Mouse (Mus musculus) heart, embryonic 11.5 days (tissue): ENCODE measurements around the gene Mapk8ip1. TPM values are rescaled to one million over a fixed set of nuclear protein-coding genes. Genes with fewer than 3 reads are reported as not detected.

Source experiments
- ATAC-seq: fragments of 200-750 bp; cut with Nextera tagmentation; replicated peaks from 2 replicates; pipeline ENCODE4 v1.8.0; 2017; ENCODE audit warnings: moderate library complexity; ENCODE audit not compliant: insufficient number of reproducible peaks, low FRiP score, low TSS enrichment
- H3K27ac ChIP-seq: fragments of 300-500 bp; sonication (generic); 2 replicates; pipeline ENCODE4 v1.5.1; 2014; ENCODE audit warnings: mild to moderate bottlenecking, low read depth, low read length
- H3K27me3 ChIP-seq: fragments of 300-500 bp; sonication (generic); 2 replicates; pipeline ENCODE4 v1.6.1; 2014; ENCODE audit warnings: mild to moderate bottlenecking, low read length, mixed read lengths; ENCODE audit not compliant: control insufficient read depth, insufficient read depth
- H3K36me3 ChIP-seq: fragments of 300-500 bp; sonication (generic); 2 replicates; pipeline ENCODE4 v1.6.1; 2014; ENCODE audit warnings: mild to moderate bottlenecking, low read length, moderate library complexity, mixed read lengths; ENCODE audit not compliant: control insufficient read depth, insufficient read depth
- H3K4me1 ChIP-seq: fragments of 300-500 bp; sonication (generic); 2 replicates; pipeline ENCODE4 v1.6.1; 2014; ENCODE audit warnings: low read length; ENCODE audit not compliant: control insufficient read depth, insufficient read depth
- H3K4me2 ChIP-seq: fragments of 300-500 bp; sonication (generic); 2 replicates; pipeline ENCODE4 v1.6.1; 2014; ENCODE audit warnings: mild to moderate bottlenecking, moderate library complexity
- H3K4me3 ChIP-seq: fragments of 300-500 bp; sonication (generic); 2 replicates; pipeline ENCODE4 v1.5.1; 2014; ENCODE audit warnings: low read depth, low read length
- H3K9ac ChIP-seq: fragments of 300-500 bp; sonication (generic); 2 replicates; pipeline ENCODE4 v1.6.1; 2014; ENCODE audit warnings: mild to moderate bottlenecking, low read depth, low read length, moderate library complexity
- H3K9me3 ChIP-seq: fragments of 300-500 bp; sonication (generic); replicated peaks from 2 replicates; pipeline ENCODE4 v1.6.1; 2016; ENCODE audit warnings: low read length; ENCODE audit not compliant: control insufficient read depth
- WGBS: fragments of 180-500 bp; shearing (Covaris S2); extraction: QIAGEN DNeasy Blood & Tissue Kit; methylation state at CpG from one replicate; pipeline ENCODE4 v1.1.7; 2014; ENCODE audit not compliant: insufficient replicate concordance; 5-methylcytosine and 5-hydroxymethylcytosine counted together
- polyA plus RNA-seq: library from polyadenylated mRNA; unstranded; fragments of >200 nt; fragmentation: Nextera tagmentation; extraction: Ambion mirVana; gene quantifications from 2 replicates; pipeline ENCODE4 v1.2.1, GENCODE M21; 2014

Gene Mapk8ip1
- polyA plus RNA-seq, 1 experiment from 2014 or later, result 2.7 TPM

DNA sequence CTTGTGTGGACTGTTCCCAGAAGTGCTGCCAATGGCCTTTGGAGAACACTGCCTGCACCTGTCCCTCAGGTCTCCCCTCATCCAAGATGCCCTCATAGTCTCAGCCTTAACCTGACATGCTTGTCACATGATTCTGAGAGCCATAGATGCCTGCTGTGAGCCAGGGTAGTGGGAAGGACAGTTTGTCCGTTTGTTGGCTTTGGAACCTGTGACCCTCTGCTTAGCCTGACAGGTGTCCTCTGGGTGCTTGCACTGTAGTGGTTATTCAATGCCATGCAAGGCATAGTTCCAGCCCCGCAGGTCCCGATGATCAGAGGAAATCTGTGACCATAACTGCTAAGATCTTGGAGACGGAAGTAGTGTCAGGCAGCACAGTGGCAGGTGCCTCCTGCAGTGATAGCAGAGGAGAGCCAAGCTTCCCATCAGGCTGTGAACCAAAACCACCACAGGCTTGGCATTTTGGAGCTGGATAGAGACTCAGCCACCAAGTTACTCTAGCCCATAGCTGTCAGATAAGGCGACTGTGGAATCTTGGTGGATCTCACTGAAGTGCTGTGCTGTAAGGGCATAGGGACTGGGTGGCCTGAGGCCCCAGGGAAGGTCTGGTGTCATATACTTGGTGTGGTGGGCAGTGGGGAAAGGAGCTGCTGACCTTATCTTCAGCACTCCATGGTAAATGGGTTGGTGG, 19.0 kb downstream of the Mapk8ip1 start, which contains the start of gene 1700029I15Rik:
Gene 1700029I15Rik (plus strand): TSS at position 638 of the 688 bp plus-strand sequence.
- Histone ChIP-seq H3K9me3 (no peaks in the 10 kb centered on the region), H3K36me3 (peaks cover 6% of the 10 kb centered on the region; the same call in 1 of the 2 replicates), H3K4me3 (no peak within 1 kb of the TSS), H3K4me2 (no peak within 1 kb of the TSS), H3K9ac (no peak within 1 kb of the TSS), H3K27ac (no peak within 1 kb of the TSS), H3K27me3 (peaks cover 3% of the 10 kb centered on the region; the same call in 1 of the 2 replicates), H3K4me1 (no peaks in the 10 kb centered on the region)
- no peak for ATAC-seq
- 80% methylated on average over 5 of the region's 5 CpGs for WGBS

DNA sequence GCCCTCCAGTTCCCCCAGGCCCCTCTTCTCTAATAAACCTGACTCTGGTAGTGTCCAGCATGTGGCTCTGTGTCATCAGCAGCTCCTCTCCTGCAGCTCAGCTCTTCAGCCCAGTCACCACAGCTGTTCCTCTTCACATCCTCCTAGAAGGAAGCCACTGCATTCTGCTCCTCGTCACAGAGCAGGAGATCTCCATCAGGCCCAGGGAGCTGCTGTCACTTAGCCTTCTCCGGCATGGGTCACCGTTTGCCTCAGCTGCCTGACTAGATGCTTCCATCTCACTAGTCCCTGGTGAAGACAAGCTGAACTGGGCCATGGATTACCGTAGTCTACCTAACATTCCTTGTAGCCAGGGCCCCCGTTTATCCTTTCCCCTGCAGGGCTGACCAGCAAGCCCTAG, 19.9 kb downstream of the Mapk8ip1 start:
- H3K4me2 ChIP-seq, result no peak overlapping the region
- 78% methylated on average over 5 of the region's 5 CpGs for WGBS
- no peaks in the 10 kb centered on the region for H3K27me3 ChIP-seq
- H3K9me3 ChIP-seq, result no peaks in the 10 kb centered on the region
- peaks cover 6% of the 10 kb centered on the region; the same call in 1 of the 2 replicates for H3K36me3 ChIP-seq
- H3K9ac ChIP-seq, result no peak overlapping the region
- ATAC-seq, result no peak
- peaks cover 4% of the 10 kb centered on the region; the same call in 1 of the 2 replicates for H3K4me1 ChIP-seq
- no peak overlapping the region for H3K27ac ChIP-seq
- H3K4me3 ChIP-seq, result no peak overlapping the region

DNA sequence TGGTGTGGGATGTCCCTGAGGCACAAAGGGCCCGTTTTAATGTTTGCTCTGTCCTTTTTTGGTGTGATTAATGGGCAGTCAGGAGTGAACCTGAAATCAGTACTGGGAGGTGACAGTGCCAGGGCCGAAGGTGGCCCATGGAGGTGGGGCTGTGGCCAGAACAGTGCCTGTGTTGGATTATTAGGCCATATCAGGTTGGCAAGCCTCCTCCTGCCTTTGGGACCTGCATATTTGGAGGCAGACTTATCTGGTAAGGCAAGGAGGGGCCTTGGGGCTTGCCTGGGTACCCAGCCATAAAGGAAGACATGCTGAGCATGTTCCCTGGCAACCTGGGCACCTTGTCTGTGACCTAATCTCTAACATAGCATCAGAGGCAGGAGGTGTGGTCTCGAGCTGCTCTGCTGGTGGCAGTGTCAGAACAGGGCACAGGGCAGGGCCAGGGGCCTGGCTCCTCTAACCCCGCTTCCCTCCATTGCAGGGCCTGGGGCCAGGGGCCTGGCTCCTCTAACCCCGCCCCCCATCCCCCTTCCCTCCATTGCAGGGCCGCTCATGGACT, 20.5 kb downstream of the Mapk8ip1 start:
- H3K9me3 ChIP-seq, result no peaks in the 10 kb centered on the region
- no peaks in the 10 kb centered on the region for H3K27me3 ChIP-seq
- peaks cover 6% of the 10 kb centered on the region; the same call in 1 of the 2 replicates for H3K36me3 ChIP-seq
- ATAC-seq, result no peak
- peaks cover 9% of the 10 kb centered on the region; the same call in 1 of the 2 replicates for H3K4me1 ChIP-seq
- no peak overlapping the region for H3K27ac ChIP-seq
- no peak overlapping the region for H3K4me2 ChIP-seq
- 75% methylated on average over 6 of the region's 6 CpGs for WGBS
- no peak overlapping the region for H3K4me3 ChIP-seq
- no peak overlapping the region for H3K9ac ChIP-seq

DNA sequence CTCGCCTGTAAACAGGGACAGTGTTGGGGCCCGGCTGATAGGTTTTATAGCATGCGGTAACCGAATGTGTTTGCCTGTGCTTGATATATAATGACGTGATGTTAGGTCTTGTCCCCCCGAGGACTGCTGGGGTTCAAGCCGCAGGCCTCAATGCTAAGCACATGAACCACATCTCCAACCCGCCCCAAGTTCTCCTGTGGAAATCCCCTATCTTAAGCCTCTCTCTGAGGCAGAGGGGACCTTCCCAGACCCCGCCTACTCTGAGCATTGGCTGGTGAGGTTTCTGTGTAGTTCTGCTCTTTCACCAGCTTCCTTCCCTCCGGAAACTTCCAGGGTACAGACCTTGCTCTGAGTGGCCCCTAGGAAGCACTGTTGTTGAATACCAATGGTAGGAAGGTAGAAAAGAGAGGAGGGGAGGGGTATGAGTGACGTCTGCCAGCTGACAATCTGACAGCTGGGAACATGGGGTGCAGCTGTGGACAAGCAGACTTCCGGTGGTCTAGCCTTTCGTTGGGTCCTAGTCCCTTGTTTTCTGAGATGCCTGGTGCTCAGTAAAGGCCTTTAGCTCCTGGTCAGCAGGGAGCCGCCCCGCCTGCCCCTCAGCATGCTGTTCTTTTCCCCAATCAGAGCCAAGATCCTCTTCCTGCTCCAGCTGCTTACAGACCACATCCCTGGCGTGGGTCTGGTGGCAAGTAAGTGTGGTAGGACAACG, 21.1 kb downstream of the Mapk8ip1 start:
- 77% methylated on average over 17 of the region's 17 CpGs for WGBS
- no peak overlapping the region for H3K4me2 ChIP-seq
- ATAC-seq, result no peak
- no peak overlapping the region for H3K4me3 ChIP-seq
- peaks cover 9% of the 10 kb centered on the region; the same call in 1 of the 2 replicates for H3K4me1 ChIP-seq
- no peak overlapping the region for H3K27ac ChIP-seq
- no peaks in the 10 kb centered on the region for H3K27me3 ChIP-seq
- peaks cover 6% of the 10 kb centered on the region; the same call in 1 of the 2 replicates for H3K36me3 ChIP-seq
- H3K9me3 ChIP-seq, result no peaks in the 10 kb centered on the region
- H3K9ac ChIP-seq, result no peak overlapping the region

DNA sequence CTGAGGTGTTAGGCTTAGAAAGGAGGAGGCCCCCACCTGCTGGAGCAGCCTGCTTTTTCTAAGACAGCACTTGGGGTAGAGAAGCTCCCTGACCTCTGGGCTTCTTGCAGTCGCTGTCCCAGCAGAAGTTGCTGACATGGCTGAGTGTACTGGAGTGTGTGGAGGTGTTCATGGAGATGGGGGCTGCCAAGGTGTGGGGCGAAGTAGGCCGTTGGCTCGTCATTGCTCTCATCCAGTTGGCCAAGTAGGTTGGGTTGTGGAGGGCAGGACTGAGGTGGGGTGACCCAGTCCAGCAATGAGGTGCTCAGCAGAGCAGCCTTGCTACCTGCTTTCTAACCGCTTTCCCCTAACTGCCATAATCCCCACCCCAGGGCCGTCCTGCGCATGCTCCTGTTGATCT, 23.7 kb downstream of the Mapk8ip1 start:
- ATAC-seq, result no peak
- Histone ChIP-seq H3K36me3 (peaks cover 6% of the 10 kb centered on the region; the same call in 1 of the 2 replicates), H3K4me3 (no peak overlapping the region), H3K27me3 (peaks cover 10% of the 10 kb centered on the region), H3K27ac (no peak overlapping the region), H3K4me1 (peaks cover 11% of the 10 kb centered on the region; the same call in 1 of the 2 replicates), H3K9ac (no peak overlapping the region), H3K9me3 (no peaks in the 10 kb centered on the region), H3K4me2 (no peak overlapping the region)
- 87% methylated on average over 7 of the region's 7 CpGs for WGBS

DNA sequence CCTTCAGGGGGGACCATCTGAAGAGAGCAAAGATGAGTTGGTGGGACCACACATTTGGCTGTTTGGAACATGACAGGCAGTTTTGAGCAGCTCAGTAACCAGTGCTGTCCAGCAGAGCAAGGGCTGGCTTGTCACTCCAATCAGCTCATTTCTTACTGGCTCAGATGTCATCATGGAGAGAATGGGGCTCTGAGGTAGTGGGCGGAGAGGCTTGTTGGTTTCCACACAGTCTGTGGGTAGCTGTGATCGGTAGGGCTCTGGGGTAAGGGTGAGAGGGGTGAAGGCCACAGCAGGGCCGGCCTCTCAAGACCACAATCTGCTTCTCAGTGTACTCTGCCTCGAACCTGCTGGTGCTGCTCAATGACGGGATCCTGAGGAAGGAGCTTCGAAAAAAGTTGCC, 24.8 kb downstream of the Mapk8ip1 start:
- no peak for ATAC-seq
- H3K4me1 ChIP-seq, result peaks cover 15% of the 10 kb centered on the region
- no peaks in the 10 kb centered on the region for H3K9me3 ChIP-seq
- no peak overlapping the region for H3K27ac ChIP-seq
- H3K4me3 ChIP-seq, result no peak overlapping the region; the same call in 1 of the 2 replicates
- peaks cover 21% of the 10 kb centered on the region for H3K27me3 ChIP-seq
- 84% methylated on average over 6 of the region's 6 CpGs for WGBS
- peak overlapping the region; percentile 77 for H3K9ac ChIP-seq
- H3K4me2 ChIP-seq, result peak overlapping the region; percentile 98
- H3K36me3 ChIP-seq, result peaks cover 6% of the 10 kb centered on the region; the same call in 1 of the 2 replicates

DNA sequence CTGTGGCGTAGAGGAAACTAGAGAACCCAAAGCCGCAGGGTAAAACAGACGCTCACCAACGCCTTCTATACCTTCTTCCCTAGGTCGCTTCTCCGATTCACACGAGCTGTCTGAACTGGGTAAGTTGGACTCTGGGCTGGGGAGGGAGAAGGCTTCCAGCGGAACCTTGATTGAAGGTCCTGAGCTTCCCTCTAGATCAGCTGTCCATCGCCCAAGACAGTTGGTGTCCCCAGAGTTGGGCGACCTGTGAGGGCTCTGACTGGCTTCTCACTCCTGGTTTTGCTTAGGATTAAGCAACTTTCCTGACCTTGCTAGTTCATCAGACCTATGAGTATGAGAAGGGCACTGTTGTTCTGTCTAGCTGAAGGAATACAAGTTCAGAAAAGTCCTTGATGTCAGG, 25.3 kb downstream of the Mapk8ip1 start:
- peaks cover 20% of the 10 kb centered on the region for H3K4me1 ChIP-seq
- H3K9me3 ChIP-seq, result no peaks in the 10 kb centered on the region
- H3K36me3 ChIP-seq, result peaks cover 6% of the 10 kb centered on the region; the same call in 1 of the 2 replicates
- H3K27ac ChIP-seq, result peak overlapping the region; percentile 88; the same call in 1 of the 2 replicates
- 13% methylated on average over 10 of the region's 10 CpGs for WGBS
- peaks cover 26% of the 10 kb centered on the region for H3K27me3 ChIP-seq
- no peak for ATAC-seq
- H3K9ac ChIP-seq, result peak overlapping the region; percentile 77
- H3K4me2 ChIP-seq, result peak overlapping the region; percentile 98
- peak overlapping the region; percentile 75 for H3K4me3 ChIP-seq

DNA sequence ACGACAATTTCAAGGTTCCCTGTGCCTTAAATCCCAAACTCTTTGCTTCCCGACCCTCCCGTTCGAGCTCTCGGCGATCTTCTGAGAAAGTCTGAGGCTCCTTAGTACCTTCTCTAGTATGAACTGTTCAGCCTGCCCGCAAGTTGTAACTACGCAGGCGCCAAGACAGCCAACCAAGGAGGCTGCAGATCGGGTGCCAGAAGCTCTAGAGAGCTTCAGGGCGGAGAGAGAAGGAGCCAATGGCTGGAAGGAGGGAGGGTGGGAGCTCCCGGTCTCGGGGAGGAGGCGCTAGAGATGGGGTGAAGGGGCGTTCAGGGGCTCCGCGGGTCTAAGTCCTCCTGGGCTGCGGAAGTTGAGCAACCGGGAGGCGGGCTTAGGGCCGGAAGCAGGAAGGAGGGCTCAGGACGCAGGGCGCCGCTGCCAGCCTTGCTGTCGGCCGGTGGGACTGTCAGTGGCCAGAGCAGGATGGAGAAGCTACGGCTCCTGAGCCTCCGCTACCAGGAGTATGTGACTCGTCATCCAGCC, 25.9 kb downstream of the Mapk8ip1 start:
- Histone ChIP-seq H3K36me3 (peaks cover 6% of the 10 kb centered on the region; the same call in 1 of the 2 replicates), H3K4me2 (peak overlapping the region; percentile 98), H3K4me3 (peak overlapping the region; percentile 75), H3K9me3 (no peaks in the 10 kb centered on the region), H3K9ac (peak overlapping the region; percentile 77), H3K27ac (peak overlapping the region; percentile 88), H3K4me1 (peaks cover 26% of the 10 kb centered on the region), H3K27me3 (peaks cover 32% of the 10 kb centered on the region)
- WGBS, result 0% methylated on average over 29 of the region's 29 CpGs
- peak; percentile 88 for ATAC-seq
